Comparison of ENCODE assay signal across 8 mouse cellular contexts in the genomic region with DNA sequence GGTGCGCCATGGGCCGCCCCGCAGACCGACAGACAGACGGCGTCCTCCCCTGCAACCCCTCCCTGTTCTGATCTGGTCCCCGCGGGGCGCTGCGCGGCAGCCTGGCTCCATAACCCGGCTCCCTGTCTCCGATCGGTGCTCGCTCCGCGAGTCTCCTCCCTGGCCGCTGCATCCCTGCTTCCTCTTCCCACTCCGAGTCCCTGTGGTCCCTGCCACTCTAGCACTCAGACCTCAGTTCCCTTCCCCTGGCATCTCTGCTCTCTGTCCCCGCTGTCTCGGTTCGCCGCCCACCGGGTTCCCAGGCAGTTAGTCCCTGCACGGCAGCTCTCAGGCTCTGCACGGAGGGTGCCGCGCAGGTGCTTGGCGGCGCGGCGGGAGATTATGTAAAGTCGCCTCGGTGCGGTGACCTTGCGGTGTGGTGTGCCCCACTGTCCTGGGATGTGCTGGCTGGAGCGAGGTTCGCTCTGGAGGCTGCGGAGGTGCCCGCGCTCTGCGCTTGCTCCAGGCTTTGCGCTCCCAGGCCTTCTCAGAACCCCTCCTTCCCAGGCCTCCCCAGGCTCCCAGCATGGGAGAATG. TPM values are rescaled to one million over a fixed set of nuclear protein-coding genes. Genes with fewer than 3 reads are reported as not detected.
DNase-seq lines count a peak whose midpoint lies in the region; ATAC-seq lines count a peak whose summit lies in the region.

No protein-coding gene starts in this region.

- peak overlapping the region; percentile 70 for H3K4me3 ChIP-seq in forebrain, embryonic 11.5 days (ENCODE audit: low read depth, low read length)
- peak overlapping the region; percentile 50 for H3K4me3 ChIP-seq in liver, embryonic 16.5 days (ENCODE audit: low read depth, low read length)

- no peaks in the 10 kb centered on the region for H3K4me1 ChIP-seq in forebrain, embryonic 11.5 days (replicated peaks; ENCODE audit: control insufficient read depth, insufficient read depth, low read length)
- H3K4me1 ChIP-seq in liver, embryonic 16.5 days (ENCODE audit: control insufficient read depth, low read depth, low read length) = no peaks in the 10 kb centered on the region

- under 1% methylated on average over 43 of the region's 43 CpGs for WGBS in forebrain, embryonic 11.5 days
- 1% methylated on average over 42 of the region's 43 CpGs for WGBS in liver, embryonic 16.5 days (ENCODE audit: insufficient replicate concordance)

- H3K27me3 ChIP-seq in forebrain, embryonic 11.5 days (ENCODE audit: control insufficient read depth, insufficient read depth, low read length) = peaks cover 22% of the 10 kb centered on the region
- peaks cover 25% of the 10 kb centered on the region for H3K27me3 ChIP-seq in liver, embryonic 16.5 days (ENCODE audit: control insufficient read depth, insufficient read depth, low read depth, low read length)

- H3K27ac ChIP-seq in forebrain, embryonic 11.5 days (ENCODE audit: low read depth, low read length) = no peak overlapping the region
- H3K27ac ChIP-seq in liver, embryonic 16.5 days (ENCODE audit: low read length) = no peak overlapping the region

- ATAC-seq in forebrain, embryonic 11.5 days (replicated peaks; ENCODE audit: low FRiP score) = peak; percentile 82
- no peak for ATAC-seq in liver, embryonic 16.5 days (ENCODE audit: low read depth)
- no peak for ATAC-seq in inflammation-experienced regulatory T-cells, adult 6 months

- DNase-seq in gastrocnemius, postnatal 10 days = peak; percentile 29
- no peak for DNase-seq in gastrocnemius, adult 8-10 months (ENCODE audit: low spot score in 2 of 2)
- DNase-seq in brain, embryonic 18.5 days (ENCODE audit: low read depth, low spot score) = peak; percentile 10
- DNase-seq in forebrain, embryonic 11.5 days (ENCODE audit: low spot score) = peak; percentile 77
- peak; percentile 41 for DNase-seq in kidney, adult 11 months
- DNase-seq in retina, adult 2 months (ENCODE audit: low read depth, low spot score) = peak; percentile 51

- no peaks in the 10 kb centered on the region for H3K9me3 ChIP-seq in forebrain, embryonic 11.5 days (ENCODE audit: control insufficient read depth, low read length)
- no peaks in the 10 kb centered on the region for H3K9me3 ChIP-seq in liver, embryonic 16.5 days (replicated peaks; ENCODE audit: control insufficient read depth, low read length)

- peak overlapping the region; percentile 97 for H3K4me2 ChIP-seq in forebrain, embryonic 11.5 days (ENCODE audit: low read depth, low read length, severe bottlenecking)
- H3K4me2 ChIP-seq in liver, embryonic 16.5 days (ENCODE audit: low read depth, low read length) = peak overlapping the region; percentile 56

- H3K36me3 ChIP-seq in forebrain, embryonic 11.5 days (ENCODE audit: control insufficient read depth, insufficient read depth, low read length) = no peaks in the 10 kb centered on the region
- H3K36me3 ChIP-seq in liver, embryonic 16.5 days (ENCODE audit: control insufficient read depth, insufficient read depth) = no peaks in the 10 kb centered on the region

- H3K9ac ChIP-seq in forebrain, embryonic 11.5 days (ENCODE audit: low read length) = peak overlapping the region; percentile 66
- no peak overlapping the region for H3K9ac ChIP-seq in liver, embryonic 16.5 days (ENCODE audit: low read depth, low read length)

RNA-seq across cellular contexts. Expression of gene Sh3gl2, which starts 0.8 kb away (rescaled TPM):
- total RNA-seq in gastrocnemius, postnatal 10 days (2021) = 1 to 10 TPM; 1.9 TPM
- under 1 TPM; 0.56 to 0.83 (median 0.60) TPM for total RNA-seq in gastrocnemius, adult 8-10 months (2022)
- polyA plus RNA-seq in forebrain, embryonic 11.5 days (2014; fragmentation: Nextera tagmentation; extraction: Ambion mirVana) = 8.3 and 9.0 TPM in 2 replicates
- 0.04 and 0.24 TPM in 2 replicates for polyA plus RNA-seq in liver, embryonic 16.5 days (2015; fragmentation: Nextera tagmentation; extraction: Ambion mirVana)
- not detected for polyA plus RNA-seq in inflammation-experienced regulatory T-cells, adult 6 months (2017; shearing (Covaris generic))

Comparison
In these comparisons a context has a peak if more than half of its experiments do, and no peak if none do; other contexts are left out.
1. DNase-seq: peak in gastrocnemius, postnatal 10 days (single experiment), brain, embryonic 18.5 days (single experiment), forebrain, embryonic 11.5 days (single experiment), kidney, adult 11 months (single experiment) and retina, adult 2 months (single experiment); none in gastrocnemius, adult 8-10 months (0 of 2).